Mouse (Mus musculus): ENCODE data around the gene Slc22a12. TPM values are rescaled to one million over a fixed set of nuclear protein-coding genes. Genes with fewer than 3 reads are reported as not detected.

Gene Slc22a12
- polyA plus RNA-seq, 1 experiment from 2014 or later = not detected

DNA sequence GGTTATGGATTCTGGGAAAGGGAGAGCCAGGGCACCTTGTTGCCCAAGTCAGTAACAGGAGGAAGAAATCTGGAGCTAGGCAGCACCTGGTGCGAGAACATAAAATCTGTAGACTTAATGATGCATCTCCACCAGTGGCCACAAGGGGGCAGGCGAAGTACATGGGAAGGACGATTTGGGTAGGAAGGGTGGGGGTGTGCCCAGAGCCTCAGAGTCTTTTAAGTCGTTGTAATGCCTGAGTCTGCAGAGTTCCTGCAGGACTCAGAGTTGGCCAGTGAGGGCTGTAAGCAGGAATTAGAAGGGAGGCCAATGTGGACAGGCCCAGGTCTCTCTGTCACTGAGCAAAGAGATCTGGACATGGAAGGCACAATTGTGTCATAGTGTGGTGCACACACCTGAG lies 53.8 kb downstream of the Slc22a12 start:
- Histone ChIP-seq H3K9ac (replicated peaks; ENCODE audit: low read length) (no peak overlapping the region), H3K4me2 (ENCODE audit: low read length) (no peak overlapping the region), H3K4me3 (replicated peaks; ENCODE audit: low read depth, low read length) (no peak overlapping the region), H3K4me1 (ENCODE audit: control insufficient read depth, insufficient read depth, low read length) (0 out of 2 replicates have a peak, but pooled peaks cover 3% of the 10 kb centered on the region), H3K27ac (replicated peaks; ENCODE audit: low read depth, low read length) (no peak overlapping the region), H3K9me3 (ENCODE audit: control insufficient read depth, low read length) (no peaks in the 10 kb centered on the region), H3K36me3 (ENCODE audit: control insufficient read depth, insufficient read depth, low read length) (peaks cover 20% of the 10 kb centered on the region), H3K27me3 (ENCODE audit: control insufficient read depth, insufficient read depth, low read length) (no peaks in the 10 kb centered on the region)
- 2% methylated on average over 4 of the region's 4 CpGs for WGBS
- DNase-seq = peak; percentile 94
- ATAC-seq (ENCODE audit: low FRiP score, low TSS enrichment) = peak; percentile 35

Small RNAs within 50 kb of the gene (microRNA-seq; reads per million reads assigned to microRNA genes)
- gene Gm26460 = not detected

Other genes with a start within 250 kb of the Slc22a12 start
- 0.43 and 1.3 TPM in 2 replicates for gene Cdc42bpg, start 236.6 kb downstream of the Slc22a12 start, polyA plus RNA-seq (2014; fragmentation: Nextera tagmentation; extraction: Ambion mirVana)
- 54.8 and 55.4 TPM in 2 replicates for gene Men1, start 208.1 kb downstream of the Slc22a12 start, polyA plus RNA-seq (2014; fragmentation: Nextera tagmentation; extraction: Ambion mirVana)
- 14.3 and 18.8 TPM in 2 replicates for gene Map4k2, start 201.9 kb downstream of the Slc22a12 start, polyA plus RNA-seq (2014; fragmentation: Nextera tagmentation; extraction: Ambion mirVana)
- gene Sf1, start 179.3 kb downstream of the Slc22a12 start, polyA plus RNA-seq (2014; fragmentation: Nextera tagmentation; extraction: Ambion mirVana) = 99.6 and 125 TPM in 2 replicates
- 2.0 and 2.9 TPM in 2 replicates for gene Pygm, start 158.6 kb downstream of the Slc22a12 start, polyA plus RNA-seq (2014; fragmentation: Nextera tagmentation; extraction: Ambion mirVana)
- gene Rasgrp2, start 143.7 kb downstream of the Slc22a12 start, polyA plus RNA-seq (2014; fragmentation: Nextera tagmentation; extraction: Ambion mirVana) = 32.9 and 58.5 TPM in 2 replicates
- gene Nrxn2, start 124.3 kb downstream of the Slc22a12 start, polyA plus RNA-seq (2014; fragmentation: Nextera tagmentation; extraction: Ambion mirVana) = 54.1 and 105 TPM in 2 replicates

Data from midbrain, embryonic 14.5 days (tissue).